Mouse (Mus musculus): ENCODE results near the gene H2-T24.

- TF ChIP-seq CTCF (IDR thresholded peaks at IDR 0.05 in 2 of 3, conservative IDR thresholded peaks at IDR 0.05 in 1 of 3; ENCODE audit: control insufficient read depth in 1 of 3, insufficient read depth in 1 of 3, low read depth in 2 of 3, low read length in 3 of 3, poor library complexity in 1 of 3, severe bottlenecking in 1 of 3) (no peak), POLR2A (IDR thresholded peaks at IDR 0.05; ENCODE audit: control insufficient read depth in 1 of 2, insufficient read depth in 1 of 2, low read depth in 1 of 2, low read length in 2 of 2, poor library complexity in 1 of 2) (peak in 1 of 2 experiments; percentile 55; a peak in 2 of 4 replicates), MAFK (IDR thresholded peaks at IDR 0.05; ENCODE audit: borderline replicate concordance, low read depth, low read length) (no peak), POLR2AphosphoS2 (IDR thresholded peaks at IDR 0.05; ENCODE audit: low read length) (no peak)
These were observed 3.6 kb upstream of the H2-T24 start for GRCm38 (mm10) chr17:36023710-36024654.

Data from MEL (cell line).